Mouse (Mus musculus) neutrophil, adult 59 days (primary cell): ENCODE measurements around the gene Ccdc65. TPM values are rescaled to one million over a fixed set of nuclear protein-coding genes. Genes with fewer than 3 reads are reported as not detected.

ENCODE experiments used
- total RNA-seq, 2 experiments: library from RNA; stranded (reverse); gene quantifications; 1 replicate in 1 of 2; 2 replicates in 1 of 2; pipeline ENCODE4 v1.2.4; 2023

Gene Ccdc65
- total RNA-seq = not detected

DNA sequence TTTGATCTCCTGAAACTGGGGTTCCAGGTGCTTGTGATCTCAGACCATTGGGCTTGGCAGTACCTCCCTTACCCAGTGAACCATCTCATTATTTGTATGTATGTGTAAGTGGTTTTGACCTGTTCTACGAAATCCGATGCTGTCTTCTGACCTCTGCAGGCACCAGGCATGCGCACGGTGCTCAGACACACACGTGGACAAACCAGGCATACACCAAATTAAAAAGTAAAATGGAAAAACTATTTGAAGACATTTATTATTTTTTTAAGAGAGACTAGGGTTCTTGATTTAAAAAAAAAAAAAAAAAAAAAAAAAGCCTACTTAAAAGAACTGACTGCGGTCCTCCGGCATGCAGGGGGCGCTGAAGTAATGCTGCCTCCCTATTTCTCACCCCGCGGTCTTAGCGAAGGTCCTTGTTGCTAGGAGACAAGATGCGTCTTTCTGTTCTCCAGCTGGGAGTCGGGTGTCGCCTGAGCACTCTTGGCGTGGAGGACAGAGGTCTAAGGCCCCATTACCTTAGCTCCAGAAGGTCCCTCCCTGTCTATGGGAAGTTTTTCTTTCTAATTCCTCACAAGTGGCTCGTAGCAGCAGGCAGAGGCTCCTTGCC is at the start of gene Ccdc65:
Ccdc65 (plus strand) TSS at position 442 of the 607 bp plus-strand sequence.

DNA sequence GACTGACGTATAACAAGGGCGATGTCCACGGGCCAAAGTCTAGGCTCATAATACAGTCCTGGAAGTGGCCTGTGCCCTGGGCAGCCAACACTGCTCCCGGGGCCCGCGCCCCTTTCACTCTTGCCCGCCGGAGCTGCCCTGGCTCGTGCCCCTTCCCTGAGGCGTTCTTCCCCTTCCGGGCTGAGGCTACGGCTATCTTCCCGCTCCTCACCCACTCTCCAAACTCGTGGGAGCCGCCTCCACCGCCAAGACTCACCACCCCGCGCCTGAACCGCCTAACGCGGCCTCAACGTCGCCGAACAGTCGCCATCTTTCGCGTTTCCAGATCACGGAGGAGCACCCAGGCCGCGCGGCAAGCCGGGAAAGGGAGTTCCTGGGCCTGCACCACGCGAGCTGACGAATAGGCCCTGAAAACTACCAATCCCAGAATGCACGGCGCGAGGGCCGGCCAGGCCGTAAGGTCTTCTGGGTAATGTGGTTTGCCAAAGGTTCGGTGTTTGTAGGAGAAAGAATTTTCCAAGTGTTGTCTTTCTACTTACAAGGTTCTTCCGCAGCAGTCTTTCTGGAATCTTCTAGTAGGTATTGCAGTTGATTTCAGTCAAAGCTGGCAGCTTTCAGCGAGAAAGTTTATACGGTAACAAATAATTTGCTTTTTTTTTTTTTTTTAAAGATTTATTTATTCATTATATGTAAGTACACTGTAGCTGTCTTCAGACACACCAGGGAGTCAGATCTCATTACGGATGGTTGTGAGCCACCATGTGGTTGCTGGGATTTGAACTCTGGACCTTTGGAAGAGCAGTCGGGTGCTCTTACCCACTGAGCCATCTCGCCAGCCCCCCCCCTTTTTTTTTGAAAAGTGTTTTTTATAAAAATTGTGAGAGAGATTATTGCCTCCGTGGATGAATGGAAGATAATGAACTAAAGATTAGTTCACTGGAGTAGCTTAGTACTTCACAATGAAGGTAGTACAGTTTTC is 45.2 kb upstream of the Ccdc65 start, which contains the start of gene Ddx23:
Ddx23 (minus strand) TSS at position 328 of the 979 bp plus-strand sequence.

DNA sequence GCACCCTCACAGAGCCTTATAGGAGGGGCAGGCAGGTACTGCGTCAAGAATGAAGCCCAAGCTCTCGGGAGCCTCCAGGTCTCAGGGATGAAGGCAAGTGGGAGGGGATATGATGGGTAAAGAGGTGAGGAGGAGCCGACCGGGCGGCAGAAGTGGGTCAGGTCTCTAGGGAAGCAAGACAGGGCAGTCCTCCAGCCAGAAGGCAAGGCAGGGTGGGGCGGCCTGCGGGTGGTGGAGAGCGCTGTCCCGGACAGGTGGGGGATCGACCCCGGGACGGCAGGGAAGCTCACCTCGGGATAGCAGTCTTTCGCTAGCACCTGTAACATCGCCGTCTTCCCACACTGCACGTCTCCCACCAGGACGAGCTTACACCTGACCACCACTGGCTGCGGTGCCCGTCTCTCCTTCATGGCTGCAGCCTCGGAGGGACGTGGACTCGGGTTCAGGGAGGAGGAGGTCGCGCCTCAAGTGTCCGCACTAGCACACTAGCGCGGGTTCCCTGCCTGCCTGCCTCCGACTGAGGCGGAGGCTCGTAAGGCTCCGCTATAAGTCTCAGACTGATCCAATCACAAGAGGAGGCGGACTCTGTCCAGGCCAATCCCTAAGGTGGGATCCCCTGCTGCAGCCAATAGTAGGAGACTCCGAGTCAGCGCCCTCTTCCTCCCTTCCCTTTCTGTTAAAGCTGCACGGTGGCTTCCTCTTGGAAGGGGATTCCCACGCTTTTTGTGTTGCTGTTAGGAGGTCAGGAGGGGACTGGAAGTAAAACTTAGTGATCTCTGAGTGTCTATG is 30.9 kb upstream of the Ccdc65 start, which contains the start of gene Rnd1:
Rnd1 (minus strand) TSS at position 522 of the 789 bp plus-strand sequence.

DNA sequence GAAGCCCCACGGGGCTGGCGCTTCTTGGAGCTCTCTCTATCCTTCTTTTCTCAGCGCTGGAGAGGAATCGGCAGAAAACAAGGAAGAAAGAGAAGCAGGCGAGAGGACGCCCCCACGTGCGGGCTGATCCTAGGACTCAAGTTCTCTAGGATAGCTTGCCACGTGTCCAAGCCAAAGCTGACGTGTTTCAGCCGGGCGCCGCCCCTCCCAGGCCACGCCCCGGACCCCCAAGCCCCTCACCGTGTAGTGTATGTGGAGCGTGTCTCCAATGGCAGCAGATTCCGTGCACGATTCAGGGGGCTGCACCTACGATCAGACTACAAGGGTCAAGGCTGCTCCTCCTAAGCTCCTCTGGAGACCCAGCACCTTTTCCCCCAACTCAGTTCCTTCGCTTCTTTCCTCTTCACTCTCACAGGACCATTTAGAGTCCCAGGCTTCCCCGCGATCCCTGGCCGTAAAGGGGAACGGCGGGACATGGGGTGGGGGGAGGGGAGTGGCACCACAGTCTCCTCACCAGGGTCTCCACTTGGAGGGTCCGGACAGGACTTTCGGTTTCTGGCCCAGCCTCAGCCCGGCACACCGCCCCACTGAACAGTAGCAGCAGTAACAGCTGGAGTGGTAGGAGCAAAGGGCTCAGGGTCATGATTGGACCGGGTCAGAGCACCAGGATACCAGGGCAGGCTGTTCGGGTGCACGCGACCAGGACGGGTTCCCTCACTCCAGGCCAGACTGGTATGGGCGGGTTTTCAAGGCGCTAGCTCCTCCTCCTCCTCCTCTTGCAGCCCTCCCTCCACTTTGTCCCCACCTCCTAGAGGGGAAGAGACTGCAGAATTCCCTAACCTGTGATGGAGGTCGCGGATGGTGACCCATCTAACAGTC is 19.7 kb downstream of the Ccdc65 start, which contains the start of gene Fkbp11:
Fkbp11 (minus strand) TSS at position 756 of the 879 bp plus-strand sequence.

DNA sequence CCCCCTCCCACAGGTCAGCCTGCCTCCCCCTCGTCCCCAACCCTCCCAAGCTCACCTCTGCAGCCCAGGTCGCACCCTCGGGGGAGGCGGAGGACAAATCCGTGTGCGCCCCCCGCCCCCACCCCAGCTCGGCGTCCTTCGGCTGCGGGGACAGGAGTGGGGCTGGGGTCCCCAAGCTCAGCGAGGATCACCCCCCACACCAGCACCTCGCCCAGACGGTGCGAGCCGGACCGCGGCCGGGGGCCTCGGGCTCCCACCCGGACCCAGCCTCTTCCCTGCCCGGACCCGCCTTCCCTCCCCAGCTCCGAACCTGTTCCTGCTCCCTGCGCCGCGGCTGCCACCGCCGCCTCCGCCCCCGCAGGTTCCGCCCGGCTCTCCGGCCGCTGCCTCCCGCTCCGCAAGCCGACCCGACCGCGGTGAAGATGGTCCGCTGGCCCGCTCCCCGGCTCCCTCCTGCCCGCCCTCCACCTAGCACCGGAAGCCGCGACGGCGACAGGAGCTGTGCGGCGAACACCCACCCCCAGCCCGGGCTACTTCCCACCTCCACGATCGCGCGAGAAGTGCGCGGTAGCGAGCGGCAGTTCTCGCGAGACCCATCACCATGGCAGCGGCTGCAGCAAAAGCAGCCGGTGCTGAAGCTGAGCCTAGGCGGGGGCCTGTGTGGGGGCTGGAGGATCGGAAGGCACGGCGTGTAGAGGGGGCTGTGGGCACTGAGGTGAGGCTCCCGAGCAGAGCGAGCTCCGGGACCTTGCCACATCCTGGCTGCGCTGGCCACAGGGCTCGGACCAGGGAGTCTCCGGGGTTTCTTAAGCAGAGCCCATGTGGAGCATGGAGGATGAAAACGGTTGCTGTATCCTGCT is 54.9 kb downstream of the Ccdc65 start, which contains the start of gene Arf3:
Arf3 (minus strand) TSS at position 545 of the 860 bp plus-strand sequence.

Other genes starting within 250 kb of the Ccdc65 start
- not detected for gene OR5BS1P, start 238.3 kb upstream of the Ccdc65 start, total RNA-seq
- not detected for gene Lalba, start 225.5 kb upstream of the Ccdc65 start, total RNA-seq
- not detected for gene Olfr279, start 215.8 kb upstream of the Ccdc65 start, total RNA-seq
- gene Kansl2, start 173.9 kb upstream of the Ccdc65 start, total RNA-seq = 10 to 100 TPM; 23.4 to 27.4 TPM
- gene Ccnt1, start 137.3 kb upstream of the Ccdc65 start, total RNA-seq = 10 to 100 TPM; 74.8 to 80.2 TPM
- gene 4930415O20Rik, start 137.2 kb upstream of the Ccdc65 start, total RNA-seq = not detected
- 1 to 10 TPM; 2.9 to 4.5 TPM for gene Adcy6, start 98.1 kb upstream of the Ccdc65 start, total RNA-seq
- under 1 TPM in 1 of 2 experiments, not detected in 1; 0.29 TPM for gene Cacnb3, start 77.4 kb upstream of the Ccdc65 start, total RNA-seq
- 10 to 100 TPM; 60.6 to 65.7 TPM for gene Ddx23, start 45.3 kb upstream of the Ccdc65 start, total RNA-seq
- gene Rnd1, start 30.7 kb upstream of the Ccdc65 start, total RNA-seq = 10 to 100 TPM; 10.4 to 15.7 TPM
- gene Fkbp11, start 20.0 kb downstream of the Ccdc65 start, total RNA-seq = 1 to 10 TPM; 2.9 to 5.6 TPM
- 10 to 100 TPM; 74.4 to 80.4 TPM for gene Arf3, start 55.0 kb downstream of the Ccdc65 start, total RNA-seq
- gene Wnt10b, start 69.9 kb downstream of the Ccdc65 start, total RNA-seq = under 1 TPM in 1 of 2 experiments, not detected in 1; 0.31 TPM
- not detected for gene Wnt1, start 81.7 kb downstream of the Ccdc65 start, total RNA-seq
- gene Ddn, start 101.3 kb downstream of the Ccdc65 start, total RNA-seq = not detected
- gene Prkag1, start 123.3 kb downstream of the Ccdc65 start, total RNA-seq = 100 to 1,000 TPM; 114 to 118 TPM
- 100 to 1,000 TPM; 126 to 127 TPM for gene Kmt2d, start 163.0 kb downstream of the Ccdc65 start, total RNA-seq
- gene Rhebl1, start 186.3 kb downstream of the Ccdc65 start, total RNA-seq = 1 to 10 TPM; 2.6 to 4.1 TPM
- not detected for gene Dhh, start 190.3 kb downstream of the Ccdc65 start, total RNA-seq
- gene Lmbr1l, start 210.0 kb downstream of the Ccdc65 start, total RNA-seq = 10 to 100 TPM; 89.1 to 93.1 TPM
- gene Tuba1b, start 226.4 kb downstream of the Ccdc65 start, total RNA-seq = 100 to 1,000 TPM; 328 to 352 TPM
- gene Gm49450, start 245.3 kb downstream of the Ccdc65 start, total RNA-seq = not detected
- gene Tuba1a, start 245.5 kb downstream of the Ccdc65 start, total RNA-seq = 100 to 1,000 TPM; 100 to 111 TPM